Mouse (Mus musculus): ENCODE measurements around the gene Dtnbp1. TPM values are rescaled to one million over a fixed set of nuclear protein-coding genes. Genes with fewer than 3 reads are reported as not detected.

The Dtnbp1 gene
- polyA plus RNA-seq, 1 experiment = 120 TPM

DNA sequence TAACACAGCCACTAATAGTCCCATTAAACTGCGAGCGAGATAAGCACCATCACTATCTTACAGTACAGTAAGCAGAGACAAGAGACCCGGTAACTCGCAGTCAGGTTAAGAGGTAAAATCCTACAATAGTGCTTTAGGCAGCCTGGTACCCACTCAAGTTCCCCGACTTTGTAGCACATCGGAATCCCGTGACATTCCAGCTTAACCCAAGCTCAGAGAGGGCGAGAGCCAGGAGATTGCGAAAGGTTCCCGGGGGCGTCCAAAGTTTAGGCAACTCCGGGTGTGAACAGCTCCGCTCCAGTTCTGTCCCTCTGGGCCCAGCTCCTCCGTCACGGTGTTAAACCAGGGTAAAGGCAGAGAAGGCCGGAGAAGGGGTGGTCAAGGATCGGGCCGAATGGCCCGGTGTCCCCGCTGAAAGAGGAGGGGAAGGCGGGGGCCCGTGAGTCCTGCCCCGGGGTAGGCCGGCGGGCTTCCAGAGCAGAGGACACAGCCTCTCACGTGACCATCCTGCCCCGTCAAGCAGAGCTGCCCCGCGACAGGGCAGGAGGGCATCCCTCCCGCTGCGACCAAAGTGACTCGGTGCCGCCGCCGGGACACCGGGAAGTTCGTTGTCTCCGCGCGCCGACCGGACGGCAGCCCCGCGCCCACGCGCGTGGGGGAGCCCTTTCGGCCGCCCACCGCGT lies 578 bp downstream of the Dtnbp1 start:
- TF ChIP-seq POLR2A (IDR thresholded peaks at IDR 0.05; ENCODE audit: borderline replicate concordance, extremely low read depth, insufficient read depth, insufficient read length, poor library complexity, severe bottlenecking) = no peak
- peak; percentile 5; the same call in 1 of the 2 replicates for TF ChIP-seq CTCF (IDR thresholded peaks at IDR 0.05; ENCODE audit: borderline replicate concordance, extremely low read depth, insufficient read depth, insufficient read length)

DNA sequence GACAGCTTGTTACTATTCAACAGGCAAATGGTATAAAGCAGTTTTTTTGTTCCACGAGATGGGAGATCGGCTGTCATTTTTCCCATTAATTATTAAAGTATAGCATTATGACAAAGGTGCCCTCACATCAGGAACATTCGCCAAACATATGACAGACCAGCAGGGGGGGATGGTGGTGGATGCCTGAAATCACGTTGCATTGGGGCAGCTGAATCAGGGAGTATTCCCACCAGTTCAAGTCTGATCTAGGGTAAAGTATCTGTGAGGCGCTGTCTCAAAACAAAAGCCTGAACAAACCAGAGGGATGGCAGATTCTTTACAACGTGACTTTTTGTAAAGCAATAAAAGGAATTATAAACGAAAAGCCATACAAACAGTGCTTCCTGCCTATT lies 1.1 kb downstream of the Dtnbp1 start:
- TF ChIP-seq CTCF (IDR thresholded peaks at IDR 0.05; ENCODE audit: borderline replicate concordance, extremely low read depth, insufficient read depth, insufficient read length) (peak; percentile 56; the same call in 1 of the 2 replicates), POLR2A (IDR thresholded peaks at IDR 0.05; ENCODE audit: borderline replicate concordance, extremely low read depth, insufficient read depth, insufficient read length, poor library complexity, severe bottlenecking) (no peak)
- peak; percentile 73 for DNase-seq (ENCODE audit: low read depth)

More for the DNA sequence above, 578 bp downstream of the Dtnbp1 start:
- DNase-seq (ENCODE audit: low read depth) = peak; percentile 59

DNA sequence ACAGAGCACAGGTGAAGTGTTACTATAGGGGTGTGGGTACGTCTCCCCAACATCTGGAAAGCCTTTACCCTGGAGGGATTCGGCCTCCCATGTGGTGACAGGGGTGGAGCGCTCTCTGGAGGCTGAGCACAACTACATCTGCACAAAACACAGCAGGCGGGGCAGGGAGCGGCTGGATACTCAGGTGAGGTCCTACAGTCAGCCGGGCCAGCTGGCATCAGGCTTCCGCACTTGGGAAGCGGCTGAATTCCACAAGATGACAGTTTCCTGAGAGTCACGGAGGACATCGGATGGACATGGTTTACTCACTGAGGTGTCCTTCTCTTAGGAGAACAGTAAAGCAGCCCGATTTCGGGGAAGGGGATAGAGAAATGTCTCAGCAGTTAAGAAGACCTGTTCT lies 2.7 kb downstream of the Dtnbp1 start:
- TF ChIP-seq CTCF (IDR thresholded peaks at IDR 0.05; ENCODE audit: borderline replicate concordance, extremely low read depth, insufficient read depth, insufficient read length) (no peak), POLR2A (IDR thresholded peaks at IDR 0.05; ENCODE audit: borderline replicate concordance, extremely low read depth, insufficient read depth, insufficient read length, poor library complexity, severe bottlenecking) (no peak)
- DNase-seq (ENCODE audit: low read depth) = no peak

DNA sequence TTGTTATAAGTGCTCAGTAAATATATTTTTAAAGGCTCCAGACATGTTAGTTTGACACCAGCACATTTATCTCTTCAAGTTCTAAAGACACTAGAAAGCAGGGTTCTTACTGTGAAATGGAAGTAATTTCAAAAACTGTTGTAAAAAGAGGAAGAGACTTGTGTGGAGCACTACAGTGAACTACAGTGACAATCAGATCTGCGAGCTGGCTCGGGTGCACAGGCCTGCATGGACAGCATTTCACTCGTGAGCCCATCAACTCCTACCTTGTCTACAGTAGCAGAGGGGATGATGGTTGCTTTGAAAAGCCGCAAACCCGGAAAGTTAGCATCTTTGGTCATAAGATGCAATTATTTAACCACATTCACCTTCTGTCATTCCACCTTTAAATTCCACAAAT lies 5.6 kb downstream of the Dtnbp1 start:
- no peak for DNase-seq (ENCODE audit: low read depth)
- no peak for TF ChIP-seq POLR2A (IDR thresholded peaks at IDR 0.05; ENCODE audit: borderline replicate concordance, extremely low read depth, insufficient read depth, insufficient read length, poor library complexity, severe bottlenecking)
- no peak for TF ChIP-seq CTCF (IDR thresholded peaks at IDR 0.05; ENCODE audit: borderline replicate concordance, extremely low read depth, insufficient read depth, insufficient read length)

DNA sequence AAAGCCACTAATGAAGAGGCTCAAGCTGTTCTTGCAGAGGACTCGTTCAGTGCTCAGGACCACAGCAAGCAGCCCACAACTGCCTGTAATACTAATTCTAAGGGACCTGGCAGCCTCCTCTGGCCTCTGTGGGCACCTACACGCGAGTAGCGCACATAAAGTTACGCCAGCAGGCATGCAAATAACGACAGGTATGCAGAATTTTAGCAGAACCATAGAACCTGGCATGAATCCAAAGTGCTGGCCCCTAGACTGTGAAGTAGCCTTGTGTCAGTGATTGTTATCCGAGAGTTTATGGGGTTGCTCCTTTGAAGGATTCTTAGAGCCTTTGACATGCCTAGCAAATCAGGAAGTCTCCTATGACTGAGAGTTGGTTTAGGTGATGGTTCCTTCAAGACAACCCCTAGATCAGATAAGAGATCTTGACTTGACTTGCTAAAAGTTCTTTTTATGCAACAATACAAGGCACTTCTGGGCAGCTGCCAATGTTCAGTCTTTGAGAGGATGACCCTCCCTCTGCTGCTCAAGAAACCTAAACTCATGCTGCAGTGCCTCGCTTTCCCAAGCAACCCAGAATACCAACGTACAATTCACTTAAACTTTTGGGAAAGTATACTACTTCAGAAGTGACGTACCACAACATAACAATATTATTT lies 9.3 kb downstream of the Dtnbp1 start:
- no peak for TF ChIP-seq POLR2A (IDR thresholded peaks at IDR 0.05; ENCODE audit: borderline replicate concordance, extremely low read depth, insufficient read depth, insufficient read length, poor library complexity, severe bottlenecking)
- TF ChIP-seq CTCF (IDR thresholded peaks at IDR 0.05; ENCODE audit: borderline replicate concordance, extremely low read depth, insufficient read depth, insufficient read length) = no peak
- peak; percentile 17 for DNase-seq (ENCODE audit: low read depth)

DNA sequence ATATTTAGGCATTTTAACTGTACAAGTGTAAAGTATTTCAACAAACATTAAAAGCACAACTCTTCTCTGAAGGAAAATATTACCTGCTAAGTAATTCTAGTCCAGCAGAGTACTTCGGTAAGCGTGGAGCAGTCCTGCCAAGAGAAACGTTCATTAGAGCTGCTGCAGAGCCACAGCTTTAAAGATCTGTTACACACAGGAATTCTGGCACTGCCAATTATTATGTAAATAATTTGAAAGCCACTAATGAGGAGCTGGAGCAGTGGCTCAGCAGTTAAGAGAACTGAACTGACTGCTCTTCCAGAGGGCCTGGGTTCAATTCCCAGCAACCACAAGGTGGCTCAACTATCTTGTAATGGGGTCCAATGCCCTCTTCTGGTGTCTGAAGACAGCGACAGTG lies 10.0 kb downstream of the Dtnbp1 start:
- TF ChIP-seq POLR2A (IDR thresholded peaks at IDR 0.05; ENCODE audit: borderline replicate concordance, extremely low read depth, insufficient read depth, insufficient read length, poor library complexity, severe bottlenecking) (no peak), CTCF (IDR thresholded peaks at IDR 0.05; ENCODE audit: borderline replicate concordance, extremely low read depth, insufficient read depth, insufficient read length) (no peak)
- DNase-seq (ENCODE audit: low read depth) = peak; percentile 88

DNA sequence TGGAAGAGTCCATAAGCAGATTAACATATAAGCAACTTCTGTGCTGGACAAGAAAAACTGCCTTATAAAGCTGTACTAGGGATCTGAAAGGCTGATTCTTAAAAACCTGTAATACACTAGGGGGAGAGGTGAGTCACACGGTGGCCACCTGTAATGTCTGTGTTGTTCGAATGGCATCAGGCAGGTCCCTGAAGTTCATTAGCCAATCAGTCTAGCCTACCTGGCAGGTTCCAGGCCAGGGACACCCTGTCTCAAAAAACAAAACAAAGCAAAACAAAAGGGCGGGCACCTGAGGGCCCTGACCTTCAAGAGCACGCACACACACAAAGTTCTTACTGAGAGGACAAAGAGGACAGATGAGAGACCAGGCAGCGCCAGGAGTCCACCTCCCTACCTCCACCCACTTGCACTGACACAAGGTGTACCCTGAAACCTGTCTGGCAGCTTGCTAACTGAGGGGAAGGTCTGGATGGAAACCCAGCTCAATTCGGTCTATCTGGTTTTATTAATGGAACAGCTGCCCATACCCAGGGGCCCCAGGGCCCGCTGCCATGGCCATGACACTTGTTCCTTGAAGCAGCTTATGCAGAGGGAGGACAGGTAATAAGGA lies 11.8 kb downstream of the Dtnbp1 start:
- TF ChIP-seq CTCF (IDR thresholded peaks at IDR 0.05; ENCODE audit: borderline replicate concordance, extremely low read depth, insufficient read depth, insufficient read length) (no peak), POLR2A (IDR thresholded peaks at IDR 0.05; ENCODE audit: borderline replicate concordance, extremely low read depth, insufficient read depth, insufficient read length, poor library complexity, severe bottlenecking) (no peak)
- no peak for DNase-seq (ENCODE audit: low read depth)

DNA sequence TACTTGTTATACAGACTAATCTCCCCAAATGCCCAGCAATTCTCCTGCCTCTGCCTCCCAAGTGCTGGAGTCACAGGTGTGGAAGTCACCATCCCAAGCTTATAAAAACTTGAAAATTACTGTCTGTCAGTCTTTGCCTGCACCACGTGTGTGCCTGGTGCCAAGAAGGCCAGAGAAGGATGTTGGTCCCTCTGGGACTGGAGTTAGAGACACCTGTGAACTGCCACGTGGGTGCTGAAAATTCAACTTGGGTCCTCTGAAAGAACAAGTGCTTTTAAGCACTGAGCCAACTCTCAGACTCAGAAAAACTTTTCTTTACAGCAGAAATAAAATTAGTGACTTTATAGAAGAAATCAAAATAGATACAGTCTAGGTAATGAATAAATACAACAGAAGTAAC lies 15.6 kb downstream of the Dtnbp1 start:
- no peak for TF ChIP-seq CTCF (IDR thresholded peaks at IDR 0.05; ENCODE audit: borderline replicate concordance, extremely low read depth, insufficient read depth, insufficient read length)
- TF ChIP-seq POLR2A (IDR thresholded peaks at IDR 0.05; ENCODE audit: borderline replicate concordance, extremely low read depth, insufficient read depth, insufficient read length, poor library complexity, severe bottlenecking) = no peak
- no peak for DNase-seq (ENCODE audit: low read depth)

DNA sequence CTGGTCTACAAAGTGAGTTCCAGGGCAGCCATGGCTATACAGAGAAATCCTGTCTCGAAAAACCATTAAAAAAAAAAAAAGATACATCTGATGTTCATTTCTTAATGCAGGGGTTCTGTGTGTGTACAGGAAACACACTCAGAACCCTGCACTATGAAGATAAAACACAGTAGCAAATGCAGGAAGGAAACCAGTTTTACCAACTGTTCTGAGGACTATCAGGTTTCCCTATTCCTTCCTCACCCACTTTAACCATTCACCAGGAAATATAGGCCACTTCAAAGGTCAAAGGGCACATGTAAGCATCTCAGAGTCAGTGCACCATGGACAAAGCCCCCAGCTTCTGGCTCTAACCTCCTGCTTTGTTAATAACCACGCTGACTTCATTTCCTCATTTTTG lies 16.6 kb downstream of the Dtnbp1 start:
- no peak for DNase-seq (ENCODE audit: low read depth)
- no peak for TF ChIP-seq POLR2A (IDR thresholded peaks at IDR 0.05; ENCODE audit: borderline replicate concordance, extremely low read depth, insufficient read depth, insufficient read length, poor library complexity, severe bottlenecking)
- no peak for TF ChIP-seq CTCF (IDR thresholded peaks at IDR 0.05; ENCODE audit: borderline replicate concordance, extremely low read depth, insufficient read depth, insufficient read length)

DNA sequence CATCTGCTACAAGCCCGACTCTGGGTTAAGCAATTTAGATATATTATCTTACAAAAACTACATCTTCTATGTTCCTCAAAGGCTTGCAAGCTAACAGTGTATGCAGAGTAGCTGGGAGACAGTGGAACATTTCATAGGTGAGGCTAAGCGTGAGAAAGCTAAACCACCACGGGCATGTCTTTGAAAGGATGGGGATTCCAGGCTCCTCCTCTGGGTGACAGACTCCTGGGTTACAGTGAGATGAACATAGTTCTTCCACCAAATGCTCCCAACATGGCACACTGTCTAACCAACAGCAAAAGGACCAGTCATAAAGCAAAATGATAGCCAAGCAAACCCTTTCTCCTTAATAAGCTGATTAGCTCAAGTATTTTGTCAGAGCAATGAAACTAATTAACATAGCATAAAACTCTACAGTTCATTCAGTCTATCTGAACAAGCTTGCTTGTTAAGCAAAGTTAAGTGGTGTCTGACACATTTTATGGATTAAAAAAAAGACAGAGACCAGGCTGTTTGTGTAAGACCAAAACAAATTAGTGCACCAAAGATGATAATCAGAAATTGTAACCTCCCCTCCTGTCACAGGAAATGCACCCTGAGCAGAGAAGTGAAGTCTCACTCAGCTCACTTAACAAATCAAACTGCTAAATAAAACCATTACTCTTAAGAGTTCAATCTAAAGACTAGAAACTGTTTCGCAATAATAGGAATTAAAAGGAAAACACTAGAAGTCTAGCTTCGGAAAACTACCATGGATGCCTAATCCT lies 18.1 kb downstream of the Dtnbp1 start:
- TF ChIP-seq POLR2A (IDR thresholded peaks at IDR 0.05; ENCODE audit: borderline replicate concordance, extremely low read depth, insufficient read depth, insufficient read length, poor library complexity, severe bottlenecking) = no peak
- no peak for TF ChIP-seq CTCF (IDR thresholded peaks at IDR 0.05; ENCODE audit: borderline replicate concordance, extremely low read depth, insufficient read depth, insufficient read length)
- DNase-seq (ENCODE audit: low read depth) = no peak

DNA sequence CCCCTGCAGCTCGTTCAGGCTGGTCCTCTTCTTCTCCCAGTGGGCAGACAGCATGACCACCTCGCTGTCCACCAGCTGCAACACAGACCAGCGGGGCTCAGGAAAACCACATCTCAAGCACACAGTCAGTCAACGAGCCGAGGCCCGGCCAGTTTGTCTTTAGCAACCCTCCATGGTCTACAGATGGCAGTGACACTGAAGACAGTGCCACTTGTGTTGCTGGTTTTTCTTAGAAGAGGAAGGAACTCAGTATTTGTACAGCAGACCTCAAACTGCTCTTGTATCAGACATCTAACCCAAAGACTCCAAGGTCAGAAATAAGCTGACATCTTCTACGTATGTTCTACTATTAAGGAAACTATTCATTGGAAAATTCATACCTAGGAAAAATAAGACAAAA lies 19.1 kb downstream of the Dtnbp1 start:
- DNase-seq (ENCODE audit: low read depth) = no peak

More for the DNA sequence above, 19.1 kb downstream of the Dtnbp1 start:
- TF ChIP-seq CTCF (IDR thresholded peaks at IDR 0.05; ENCODE audit: borderline replicate concordance, extremely low read depth, insufficient read depth, insufficient read length) (no peak), POLR2A (IDR thresholded peaks at IDR 0.05; ENCODE audit: borderline replicate concordance, extremely low read depth, insufficient read depth, insufficient read length, poor library complexity, severe bottlenecking) (no peak)

All from brain, embryonic 14.5 days (tissue).